Mouse (Mus musculus) limb, embryonic 11.5 days (tissue): ENCODE measurements around the gene Fzd4. TPM values are rescaled to one million over a fixed set of nuclear protein-coding genes. Genes with fewer than 3 reads are reported as not detected.

Source experiments
- ATAC-seq: fragments of 200-750 bp; cut with Nextera tagmentation; 2 replicates; pipeline ENCODE4 v1.8.0; 2017; ENCODE audit warnings: low read depth; ENCODE audit not compliant: insufficient number of reproducible peaks, low FRiP score, low TSS enrichment
- DNase-seq: peaks from one replicate; pipeline ENCODE4 v3.0.0-alpha.2; 2015; ENCODE audit warnings: low spot score
- H3K27ac ChIP-seq: fragments of 300-500 bp; sonication (generic); replicated peaks from 2 replicates; pipeline ENCODE4 v1.5.1; 2014; ENCODE audit warnings: low read depth, mild to moderate bottlenecking, low read length
- H3K27me3 ChIP-seq: fragments of 300-500 bp; sonication (generic); 2 replicates; pipeline ENCODE4 v1.6.1; 2014; ENCODE audit warnings: mild to moderate bottlenecking, low read length, mixed read lengths; ENCODE audit not compliant: control insufficient read depth, insufficient read depth
- H3K36me3 ChIP-seq: fragments of 300-500 bp; sonication (generic); 2 replicates; pipeline ENCODE4 v1.6.1; 2014; ENCODE audit warnings: mild to moderate bottlenecking, low read length, moderate library complexity, mixed read lengths; ENCODE audit not compliant: control insufficient read depth, insufficient read depth
- H3K4me1 ChIP-seq: fragments of 300-500 bp; sonication (generic); 2 replicates; pipeline ENCODE4 v1.6.1; 2014; ENCODE audit warnings: low read length, mixed read lengths; ENCODE audit not compliant: control insufficient read depth, insufficient read depth
- H3K4me2 ChIP-seq: fragments of 300-500 bp; sonication (generic); 2 replicates; pipeline ENCODE4 v1.6.1; 2014; ENCODE audit warnings: low read depth, mild to moderate bottlenecking, moderate library complexity; ENCODE audit not compliant: severe bottlenecking
- H3K4me3 ChIP-seq: fragments of 300-500 bp; sonication (generic); 2 replicates; pipeline ENCODE4 v1.5.1; 2014; ENCODE audit warnings: low read depth, low read length
- H3K9ac ChIP-seq: fragments of 300-500 bp; sonication (generic); 2 replicates; pipeline ENCODE4 v1.6.1; 2014; ENCODE audit warnings: mild to moderate bottlenecking, low read length
- H3K9me3 ChIP-seq: fragments of 300-500 bp; sonication (generic); 2 replicates; pipeline ENCODE4 v1.6.1; 2016; ENCODE audit warnings: low read length; ENCODE audit not compliant: control insufficient read depth
- WGBS: fragments of 180-500 bp; shearing (Covaris S2); extraction: QIAGEN DNeasy Blood & Tissue Kit; methylation state at CpG from one replicate; pipeline ENCODE4 v1.1.7; 2014; 5-methylcytosine and 5-hydroxymethylcytosine counted together
- polyA plus RNA-seq: library from polyadenylated mRNA; unstranded; fragments of >200 nt; fragmentation: Nextera tagmentation; extraction: Ambion mirVana; gene quantifications from 2 replicates; pipeline ENCODE4 v1.2.1, GENCODE M21; 2014

The Fzd4 gene
- polyA plus RNA-seq, 1 experiment from 2014 or later = 9.4 TPM

- H3K9me3 ChIP-seq = no peaks in the 10 kb centered on the region
- DNase-seq (peak; percentile 53), ATAC-seq (no peak)
- H3K4me2 ChIP-seq = peak overlapping the region; percentile 94
- peak overlapping the region; percentile 52; the same call in 1 of the 2 replicates for H3K27ac ChIP-seq
- peak overlapping the region; percentile 84 for H3K9ac ChIP-seq
- H3K4me1 ChIP-seq = peaks cover 8% of the 10 kb centered on the region
- under 1% methylated on average over 35 of the region's 35 CpGs for WGBS
- H3K27me3 ChIP-seq = no peaks in the 10 kb centered on the region
- peak overlapping the region; percentile 90 for H3K4me3 ChIP-seq
- H3K36me3 ChIP-seq = peaks cover 2% of the 10 kb centered on the region; the same call in 1 of the 2 replicates
These were observed 732 bp downstream of the Fzd4 start for GRCm38 (mm10) chr7:89404734-89405440.

DNA sequence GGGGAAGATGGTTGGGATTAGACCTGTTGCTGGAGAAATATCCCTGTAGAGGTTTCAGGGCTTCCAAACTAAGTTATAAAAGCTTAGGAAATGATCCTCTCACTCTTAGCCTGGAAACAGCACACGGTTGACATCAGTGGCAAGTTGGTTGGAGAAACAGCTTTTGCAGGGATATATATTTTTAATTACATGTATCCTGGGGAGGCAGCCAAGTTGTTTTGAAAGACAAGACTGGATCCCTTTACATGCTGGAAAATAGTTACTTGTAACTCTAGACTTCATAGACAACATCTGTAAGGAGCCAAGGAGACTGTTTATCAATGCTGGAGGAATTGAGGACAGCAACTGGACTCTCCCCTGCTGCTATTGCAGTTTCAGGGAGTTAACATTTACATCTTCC lies 1.9 kb downstream of the Fzd4 start:
- Histone ChIP-seq H3K27ac (no peak overlapping the region), H3K9me3 (no peaks in the 10 kb centered on the region), H3K4me3 (peak overlapping the region; percentile 20; the same call in 1 of the 2 replicates), H3K4me1 (peaks cover 14% of the 10 kb centered on the region), H3K9ac (no peak overlapping the region), H3K27me3 (no peaks in the 10 kb centered on the region), H3K36me3 (peaks cover 2% of the 10 kb centered on the region; the same call in 1 of the 2 replicates), H3K4me2 (peak overlapping the region; percentile 38)
- WGBS = 36% methylated on average over 1 of the region's 1 CpGs
- ATAC-seq (no peak), DNase-seq (no peak)

- Histone ChIP-seq H3K4me2 (no peak overlapping the region), H3K27me3 (no peaks in the 10 kb centered on the region), H3K4me3 (no peak overlapping the region), H3K9ac (no peak overlapping the region), H3K4me1 (peaks cover 11% of the 10 kb centered on the region), H3K9me3 (no peaks in the 10 kb centered on the region), H3K27ac (no peak overlapping the region), H3K36me3 (peaks cover 2% of the 10 kb centered on the region; the same call in 1 of the 2 replicates)
- 91% methylated on average over 24 of the region's 24 CpGs for WGBS
- no peak for DNase-seq
- ATAC-seq = no peak
These were observed 3.1 kb downstream of the Fzd4 start for GRCm38 (mm10) chr7:89407006-89407940.

- Histone ChIP-seq H3K36me3 (peaks cover 2% of the 10 kb centered on the region; the same call in 1 of the 2 replicates), H3K4me2 (no peak overlapping the region), H3K27ac (no peak overlapping the region), H3K4me3 (no peak overlapping the region), H3K27me3 (no peaks in the 10 kb centered on the region), H3K9ac (no peak overlapping the region), H3K9me3 (no peaks in the 10 kb centered on the region), H3K4me1 (peaks cover 11% of the 10 kb centered on the region)
- ATAC-seq (no peak), DNase-seq (no peak)
- 68% methylated on average over 4 of the region's 4 CpGs for WGBS
These were observed 6.1 kb downstream of the Fzd4 start for GRCm38 (mm10) chr7:89410294-89410693.

DNA sequence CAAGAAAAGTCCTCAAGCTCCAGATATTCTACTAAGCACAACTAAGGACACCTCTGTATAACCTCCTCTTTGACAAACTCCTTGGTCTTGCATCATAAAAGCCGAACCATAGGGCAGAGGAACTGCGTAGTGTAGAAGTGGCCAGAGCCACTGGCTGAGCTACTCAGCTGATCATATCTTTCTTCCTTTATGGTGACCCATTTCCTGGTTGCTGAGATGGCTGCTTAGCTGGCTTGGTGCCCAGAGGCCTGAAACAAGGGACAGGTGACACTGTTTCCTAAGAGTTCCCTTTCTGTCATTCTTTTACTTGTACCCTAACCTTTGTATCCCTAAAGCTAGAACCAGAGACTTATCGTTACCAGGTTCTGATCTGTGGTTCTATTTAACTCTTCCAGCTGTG lies 7.2 kb downstream of the Fzd4 start:
- no peak overlapping the region for H3K27ac ChIP-seq
- no peak overlapping the region for H3K4me3 ChIP-seq
- H3K36me3 ChIP-seq = peaks cover 2% of the 10 kb centered on the region; the same call in 1 of the 2 replicates
- H3K4me2 ChIP-seq = no peak overlapping the region
- WGBS = 91% methylated on average over 3 of the region's 3 CpGs
- H3K27me3 ChIP-seq = no peaks in the 10 kb centered on the region
- H3K9me3 ChIP-seq = no peaks in the 10 kb centered on the region
- DNase-seq (no peak), ATAC-seq (no peak)
- H3K4me1 ChIP-seq = peaks cover 11% of the 10 kb centered on the region
- H3K9ac ChIP-seq = no peak overlapping the region

GRCm38 (mm10) chr7:89412094-89412493 lies 7.9 kb downstream of the Fzd4 start:
- no peak overlapping the region for H3K27ac ChIP-seq
- no peaks in the 10 kb centered on the region for H3K27me3 ChIP-seq
- no peaks in the 10 kb centered on the region for H3K9me3 ChIP-seq
- no peak overlapping the region for H3K4me3 ChIP-seq
- WGBS = 91% methylated on average over 7 of the region's 7 CpGs
- DNase-seq (no peak), ATAC-seq (no peak)
- peaks cover 11% of the 10 kb centered on the region for H3K4me1 ChIP-seq
- H3K36me3 ChIP-seq = peaks cover 2% of the 10 kb centered on the region; the same call in 1 of the 2 replicates
- no peak overlapping the region for H3K9ac ChIP-seq
- H3K4me2 ChIP-seq = no peak overlapping the region

DNA sequence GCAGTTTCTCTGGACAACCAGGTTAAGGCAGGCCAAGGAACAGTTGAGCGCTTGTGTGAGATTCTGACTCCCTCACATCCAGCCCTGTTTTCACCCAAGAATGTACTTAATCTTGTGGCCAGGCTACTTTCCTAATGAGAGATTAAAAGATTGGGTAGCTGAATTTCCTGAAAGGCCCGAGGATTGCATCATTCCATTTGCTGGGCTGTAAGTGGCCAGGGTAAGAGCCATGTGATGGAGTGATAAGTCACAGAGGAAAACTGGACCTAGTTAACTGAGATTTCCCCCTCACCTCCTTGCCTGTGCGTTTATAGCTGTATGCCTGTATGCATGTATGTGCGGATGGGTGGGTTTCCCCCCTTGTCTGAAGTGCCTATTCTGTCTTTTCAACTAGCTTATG lies 11.9 kb downstream of the Fzd4 start:
- no peak for ATAC-seq
- WGBS = 75% methylated on average over 4 of the region's 4 CpGs
- no peak overlapping the region for H3K4me3 ChIP-seq

DNA sequence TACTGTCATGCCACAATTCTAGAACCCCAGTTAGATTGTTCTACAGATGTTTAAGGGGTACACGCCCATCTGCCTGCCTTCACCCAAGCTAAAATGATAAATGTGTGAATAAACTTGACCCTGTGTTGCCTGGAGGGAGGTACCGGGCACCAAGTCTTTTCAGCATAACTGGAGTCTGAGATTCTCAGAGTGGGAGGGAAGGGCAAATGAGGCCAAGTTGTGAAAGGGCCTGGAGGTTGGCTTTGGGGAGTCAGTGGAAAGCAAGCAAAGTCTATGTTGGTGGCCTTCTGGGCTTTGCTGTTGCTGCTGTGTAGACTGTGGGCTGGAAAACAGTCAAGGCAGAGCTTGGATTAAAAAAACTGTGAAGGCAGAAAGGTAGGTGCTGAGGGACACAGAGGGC lies 13.6 kb downstream of the Fzd4 start:
- no peak for ATAC-seq
- no peak overlapping the region for H3K4me3 ChIP-seq
- no peaks in the 10 kb centered on the region for H3K36me3 ChIP-seq
- 59% methylated on average over 2 of the region's 2 CpGs for WGBS
- no peak overlapping the region for H3K9ac ChIP-seq
- no peaks in the 10 kb centered on the region for H3K4me1 ChIP-seq
- no peak overlapping the region for H3K27ac ChIP-seq
- H3K27me3 ChIP-seq = no peaks in the 10 kb centered on the region
- no peak for DNase-seq
- H3K4me2 ChIP-seq = no peak overlapping the region
- H3K9me3 ChIP-seq = no peaks in the 10 kb centered on the region

More for the DNA sequence above, 11.9 kb downstream of the Fzd4 start:
- no peak overlapping the region for H3K27ac ChIP-seq
- no peak overlapping the region for H3K4me2 ChIP-seq
- no peaks in the 10 kb centered on the region for H3K27me3 ChIP-seq
- H3K36me3 ChIP-seq = no peaks in the 10 kb centered on the region
- no peaks in the 10 kb centered on the region for H3K4me1 ChIP-seq
- H3K9ac ChIP-seq = no peak overlapping the region
- H3K9me3 ChIP-seq = no peaks in the 10 kb centered on the region
- DNase-seq = no peak
